ENCODE assay signal across 9 mouse cellular contexts in the genomic region with DNA sequence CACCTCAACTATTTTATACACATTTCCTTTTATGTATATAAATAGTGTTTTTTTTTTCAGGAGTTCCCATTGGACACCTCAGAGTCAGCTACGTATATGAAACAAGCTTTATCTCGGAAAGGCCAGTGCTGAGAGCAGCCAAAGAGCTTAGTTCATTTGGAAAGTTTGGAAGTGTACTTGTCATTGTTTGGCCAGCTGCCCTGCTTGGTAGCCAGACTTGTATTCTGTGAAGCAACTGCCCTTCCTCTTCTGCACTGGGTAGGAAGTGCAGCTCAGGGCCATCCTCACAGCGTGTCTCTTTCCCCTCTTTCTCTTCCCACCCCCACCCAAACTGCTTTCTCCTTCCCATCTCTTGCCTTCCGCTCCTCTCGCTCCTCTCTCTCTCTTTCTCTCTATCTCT. TPM values are rescaled to one million over a fixed set of nuclear protein-coding genes. Genes with fewer than 3 reads are reported as not detected.
DNase-seq lines count a peak whose midpoint lies in the region; ATAC-seq lines count a peak whose summit lies in the region.
"Had no signal": no experiment of that assay in that cellular context is flagged by ENCODE, and none has a peak within 500 bp of the region (broad histone marks: within the 10 kb centered on the region; RNA-seq: fewer than 3 reads in every experiment).

No protein-coding gene starts in this region.

- WGBS in lung, embryonic 16.5 days = 34% methylated on average over 5 of the region's 5 CpGs
- WGBS in forebrain, embryonic 15.5 days = 59% methylated on average over 5 of the region's 5 CpGs

- H3K4me1 ChIP-seq in lung, embryonic 16.5 days (replicated peaks; ENCODE audit: control insufficient read depth, insufficient read depth, low read length) = peaks cover 32% of the 10 kb centered on the region
- H3K4me1 ChIP-seq in forebrain, embryonic 15.5 days = peaks cover 8% of the 10 kb centered on the region; the same call in 1 of the 2 replicates

- peak; percentile 62 for ATAC-seq in lung, embryonic 16.5 days (ENCODE audit: low read depth)
- ATAC-seq in forebrain, embryonic 15.5 days (replicated peaks) = no peak

- 0 out of 2 replicates have a peak overlapping the region, but pooled peaks have one; percentile 12 for H3K4me3 ChIP-seq in lung, embryonic 16.5 days (ENCODE audit: low read length)
- H3K4me3 ChIP-seq in forebrain, embryonic 15.5 days = no peak overlapping the region
- H3K4me3 ChIP-seq: neural tube, embryonic 13.5 days had no signal

- H3K27me3 ChIP-seq in lung, embryonic 16.5 days (ENCODE audit: control insufficient read depth, insufficient read depth, low read depth, low read length) = no peaks in the 10 kb centered on the region
- H3K27me3 ChIP-seq in forebrain, embryonic 15.5 days = no peaks in the 10 kb centered on the region
- H3K27me3 ChIP-seq: neural tube, embryonic 13.5 days had no signal

- intact Hi-C loops in heart, postnatal 14 days (cut with DNase I) = no loop called here

- H3K4me2 ChIP-seq in lung, embryonic 16.5 days (ENCODE audit: low read depth, low read length) = peak overlapping the region; percentile 36
- H3K4me2 ChIP-seq in forebrain, embryonic 15.5 days (replicated peaks) = no peak overlapping the region
- H3K4me2 ChIP-seq: neural tube, embryonic 13.5 days had no signal

- H3K9ac ChIP-seq in lung, embryonic 16.5 days (ENCODE audit: low read length) = no peak overlapping the region
- no peak overlapping the region for H3K9ac ChIP-seq in forebrain, embryonic 15.5 days (replicated peaks)
- H3K9ac ChIP-seq: neural tube, embryonic 13.5 days had no signal

- H3K36me3 ChIP-seq in lung, embryonic 16.5 days (ENCODE audit: control insufficient read depth, insufficient read depth, low read length) = no peaks in the 10 kb centered on the region
- H3K36me3 ChIP-seq in forebrain, embryonic 15.5 days = no peaks in the 10 kb centered on the region
- H3K36me3 ChIP-seq: neural tube, embryonic 13.5 days had no signal

- DNase-seq in adrenal gland, adult (ENCODE audit: inconsistent age in 2 of 2, low spot score in 1 of 2) = peak; percentile 87 to 94
- DNase-seq in adrenal gland, postnatal 4 days (ENCODE audit: low spot score in 2 of 2) = no peak
- DNase-seq in right cerebral cortex, postnatal 10 days (ENCODE audit: low spot score in 2 of 2) = peak; percentile 71 to 80
- DNase-seq in right cerebral cortex, postnatal 25 days = no peak
- DNase-seq in heart, postnatal 14 days = peak; percentile 85 to 87
- no peak for DNase-seq in embryo, embryonic 11 days

- H3K27ac ChIP-seq in lung, embryonic 16.5 days (ENCODE audit: low read length) = peak overlapping the region; percentile 44
- no peak overlapping the region for H3K27ac ChIP-seq in forebrain, embryonic 15.5 days (replicated peaks)
- H3K27ac ChIP-seq: neural tube, embryonic 13.5 days had no signal

- H3K9me3 ChIP-seq in lung, embryonic 16.5 days (ENCODE audit: control insufficient read depth, low read length) = no peaks in the 10 kb centered on the region
- H3K9me3 ChIP-seq in forebrain, embryonic 15.5 days = no peaks in the 10 kb centered on the region
- H3K9me3 ChIP-seq: neural tube, embryonic 13.5 days had no signal

RNA-seq across cellular contexts. Expression of a gene that starts 5.1 kb away (rescaled TPM):
- 100 to 1,000 TPM; 101 to 127 TPM for total RNA-seq in adrenal gland, postnatal 4 days (2021)
- 10 to 100 TPM; 41.2 to 42.1 TPM for total RNA-seq in heart, postnatal 14 days (2021)
- polyA plus RNA-seq in lung, embryonic 16.5 days (2015; fragmentation: Nextera tagmentation; extraction: Ambion mirVana) = 72.6 and 75.3 TPM in 2 replicates
- polyA plus RNA-seq in forebrain, embryonic 15.5 days (2015; fragmentation: Nextera tagmentation; extraction: Ambion mirVana) = 18.2 and 19.9 TPM in 2 replicates

Comparison
In these comparisons a context has a peak if more than half of its experiments do, and no peak if none do; other contexts are left out.
1. DNase-seq: peak in adrenal gland, adult (2 of 2), right cerebral cortex, postnatal 10 days (2 of 2) and heart, postnatal 14 days (2 of 2); none in adrenal gland, postnatal 4 days (0 of 2), right cerebral cortex, postnatal 25 days (single experiment) and embryo, embryonic 11 days (single experiment).